Mouse (Mus musculus): ENCODE results near the gene Chd9.

DNA sequence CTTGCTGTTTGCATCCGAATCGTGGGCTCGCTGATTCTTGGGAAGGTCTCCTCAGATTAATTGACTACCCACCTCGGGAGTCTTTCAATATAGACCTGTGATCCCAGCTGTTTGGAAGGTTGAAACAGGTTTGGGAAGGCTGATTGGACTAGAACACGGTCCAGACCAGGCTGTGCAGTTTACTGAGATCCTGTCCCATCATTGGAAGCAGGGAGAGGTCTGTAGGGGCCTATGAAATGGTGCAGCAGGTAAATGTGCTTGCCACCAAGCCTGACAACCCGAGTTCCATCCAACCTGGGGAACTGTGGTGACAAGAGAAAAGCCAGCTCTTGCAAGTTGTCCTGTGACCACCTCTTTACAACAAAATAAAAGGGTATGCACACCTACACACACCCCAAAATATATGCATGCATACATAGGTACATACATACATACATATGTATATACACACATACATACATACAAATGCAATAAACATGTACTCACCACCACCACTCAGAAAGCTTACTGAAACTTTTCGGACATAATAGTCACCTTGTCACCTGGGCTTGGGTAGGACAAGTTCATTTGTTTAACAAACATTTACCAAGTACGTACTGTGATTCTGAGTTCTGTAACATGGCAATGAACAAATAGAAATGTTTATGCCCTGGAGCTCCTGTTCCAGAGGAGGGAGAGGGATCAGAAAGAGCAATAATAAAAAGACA lies 63.9 kb downstream of the Chd9 start:
- TF ChIP-seq CTCF (IDR thresholded peaks at IDR 0.05; ENCODE audit: extremely low read depth, insufficient read length, insufficient replicate concordance, low read depth, low read length) (no peak), POLR2A (IDR thresholded peaks at IDR 0.05; ENCODE audit: low read depth, low read length) (no peak)

Data from small intestine, adult 2 months (tissue).